20 mouse cellular contexts compared by ENCODE assay signal in genomic region chr3:127868046-127868758, GRCm38 (mm10). TPM values are rescaled to one million over a fixed set of nuclear protein-coding genes. Genes with fewer than 3 reads are reported as not detected.
A peak's percentile ranks its signal among the peaks of the same experiment; 100 is the strongest.
DNase-seq lines count a peak whose midpoint lies in the region; ATAC-seq lines count a peak whose summit lies in the region.
"Had no signal": no experiment of that assay in that cellular context is flagged by ENCODE, and none has a peak within 500 bp of the region (broad histone marks: within the 10 kb centered on the region; RNA-seq: fewer than 3 reads in every experiment).

No protein-coding gene starts in this region.

- 0 out of 2 replicates have a peak, but pooled peaks have one; percentile 49 for ATAC-seq in lung, embryonic 16.5 days (ENCODE audit: low read depth)
- ATAC-seq in forebrain, embryonic 13.5 days, result peak; percentile 61
- no peak for ATAC-seq in hindbrain, embryonic 15.5 days (ENCODE audit: low FRiP score, low read depth)
- ATAC-seq: lung, postnatal 0 days had no signal

- no peak overlapping the region for H3K4me2 ChIP-seq in lung, embryonic 16.5 days (ENCODE audit: low read depth, low read length)
- H3K4me2 ChIP-seq in forebrain, embryonic 13.5 days, result no peak overlapping the region
- no peak overlapping the region for H3K4me2 ChIP-seq in hindbrain, embryonic 15.5 days
- H3K4me2 ChIP-seq: heart, embryonic 11.5 days had no signal

- H3K27me3 ChIP-seq in lung, embryonic 16.5 days (ENCODE audit: control insufficient read depth, insufficient read depth, low read depth, low read length), result no peaks in the 10 kb centered on the region
- no peaks in the 10 kb centered on the region for H3K27me3 ChIP-seq in forebrain, embryonic 13.5 days
- no peaks in the 10 kb centered on the region for H3K27me3 ChIP-seq in hindbrain, embryonic 15.5 days

- H3K4me1 ChIP-seq in lung, embryonic 16.5 days (replicated peaks; ENCODE audit: control insufficient read depth, insufficient read depth, low read length), result peaks cover 10% of the 10 kb centered on the region; the same call in 1 of the 2 replicates
- H3K4me1 ChIP-seq in forebrain, embryonic 13.5 days, result peaks cover 22% of the 10 kb centered on the region
- 0 out of 2 replicates have a peak, but pooled peaks cover 3% of the 10 kb centered on the region for H3K4me1 ChIP-seq in hindbrain, embryonic 15.5 days (replicated peaks)

- H3K27ac ChIP-seq in lung, embryonic 16.5 days (ENCODE audit: low read length), result no peak overlapping the region
- peak overlapping the region; percentile 61 for H3K27ac ChIP-seq in forebrain, embryonic 13.5 days
- H3K27ac ChIP-seq in hindbrain, embryonic 15.5 days (replicated peaks), result peak overlapping the region; percentile 55; the same call in 1 of the 2 replicates
- H3K27ac ChIP-seq: layer of hippocampus, adult 2 months; left cerebral cortex, adult 2 months; liver, embryonic 14.5 days had no signal

- H3K9ac ChIP-seq in lung, embryonic 16.5 days (ENCODE audit: low read length), result no peak overlapping the region
- H3K9ac ChIP-seq in forebrain, embryonic 13.5 days, result no peak overlapping the region
- H3K9ac ChIP-seq in hindbrain, embryonic 15.5 days, result no peak overlapping the region
- H3K9ac ChIP-seq: liver, embryonic 14.5 days had no signal

- WGBS in lung, embryonic 16.5 days, result 69% methylated on average over 9 of the region's 9 CpGs
- 26% methylated on average over 9 of the region's 9 CpGs for WGBS in forebrain, embryonic 13.5 days
- 45% methylated on average over 9 of the region's 9 CpGs for WGBS in hindbrain, embryonic 15.5 days

- intact Hi-C loops in heart, postnatal 10 days (cut with DNase I), result no loop called here
- intact Hi-C loops in left cerebral cortex, postnatal 10 days (cut with DNase I), result no loop called here

- H3K4me3 ChIP-seq in lung, embryonic 16.5 days (ENCODE audit: low read length), result no peak overlapping the region
- no peak overlapping the region for H3K4me3 ChIP-seq in forebrain, embryonic 13.5 days
- no peak overlapping the region for H3K4me3 ChIP-seq in hindbrain, embryonic 15.5 days
- H3K4me3 ChIP-seq: layer of hippocampus, adult 2 months; left cerebral cortex, adult 2 months; myocyte had no signal

- no peaks in the 10 kb centered on the region for H3K9me3 ChIP-seq in lung, embryonic 16.5 days (ENCODE audit: control insufficient read depth, low read length)
- H3K9me3 ChIP-seq in forebrain, embryonic 13.5 days (replicated peaks), result no peaks in the 10 kb centered on the region
- no peaks in the 10 kb centered on the region for H3K9me3 ChIP-seq in hindbrain, embryonic 15.5 days

- no peaks in the 10 kb centered on the region for H3K36me3 ChIP-seq in lung, embryonic 16.5 days (ENCODE audit: control insufficient read depth, insufficient read depth, low read length)
- H3K36me3 ChIP-seq in forebrain, embryonic 13.5 days (ENCODE audit: poor library complexity, severe bottlenecking), result no peaks in the 10 kb centered on the region
- H3K36me3 ChIP-seq in hindbrain, embryonic 15.5 days, result no peaks in the 10 kb centered on the region

- DNase-seq in lung, postnatal 10 days, result no peak
- DNase-seq in T-cell, adult 2 months (ENCODE audit: low spot score), result peak; percentile 78
- no peak for DNase-seq in heart, postnatal 10 days
- no peak for DNase-seq in left cerebral cortex, postnatal 10 days (ENCODE audit: extremely low spot score in 1 of 2, low spot score in 2 of 2)
- DNase-seq in Muller cell, postnatal 12 days (ENCODE audit: inconsistent ontology term), result no peak
- DNase-seq: cerebellum, adult 11 months; cerebellum, postnatal 36 days; kidney, adult 18-20 months; kidney, postnatal 10 days; retina, postnatal 1 day; right cerebral cortex, postnatal 4 days had no signal

RNA-seq across cellular contexts. Expression of gene Fam241a, which starts 27.9 kb away (rescaled TPM):
- 9.0 and 10.7 TPM in 2 replicates for polyA plus RNA-seq in lung, embryonic 16.5 days (2015; fragmentation: Nextera tagmentation; extraction: Ambion mirVana)
- polyA plus RNA-seq in forebrain, embryonic 13.5 days (2015; fragmentation: Nextera tagmentation; extraction: Ambion mirVana), result 7.4 and 9.5 TPM in 2 replicates
- 7.0 and 8.7 TPM in 2 replicates for polyA plus RNA-seq in hindbrain, embryonic 15.5 days (2015; fragmentation: Nextera tagmentation; extraction: Ambion mirVana)
- total RNA-seq in heart, postnatal 10 days (2021), result 1 to 10 TPM; 7.8 to 8.3 TPM
- 1 to 10 TPM; 7.1 to 7.8 TPM for total RNA-seq in left cerebral cortex, postnatal 10 days (2021)

RNA-seq across cellular contexts. Expression of gene Ap1ar, which starts 30.9 kb away (rescaled TPM):
- 38.3 and 40.8 TPM in 2 replicates for polyA plus RNA-seq in lung, embryonic 16.5 days (2015; fragmentation: Nextera tagmentation; extraction: Ambion mirVana)
- polyA plus RNA-seq in forebrain, embryonic 13.5 days (2015; fragmentation: Nextera tagmentation; extraction: Ambion mirVana), result 62.3 and 73.0 TPM in 2 replicates
- 90.4 and 104 TPM in 2 replicates for polyA plus RNA-seq in hindbrain, embryonic 15.5 days (2015; fragmentation: Nextera tagmentation; extraction: Ambion mirVana)
- 10 to 100 TPM; 18.1 to 18.9 TPM for total RNA-seq in heart, postnatal 10 days (2021)
- 10 to 100 TPM; 70.6 to 76.0 TPM for total RNA-seq in left cerebral cortex, postnatal 10 days (2021)
